Mouse (Mus musculus) liver, adult 2 months (tissue): Measurements from ENCODE around the gene Doxl2. TPM values are rescaled to one million over a fixed set of nuclear protein-coding genes. Genes with fewer than 3 reads are reported as not detected.

ENCODE experiments used
- DNase-seq: peaks from one replicate; pipeline ENCODE4 v3.0.0-alpha.2; 2011; ENCODE audit warnings: low read depth, low spot score; ENCODE audit errors: extremely low read depth
- H3K27ac ChIP-seq: fragments of 200-500 bp; replicated peaks from 2 replicates; pipeline ENCODE4 v1.5.1; 2012; ENCODE audit warnings: low read depth, mild to moderate bottlenecking, control low read depth, inconsistent platforms, low read length; ENCODE audit not compliant: insufficient read depth
- H3K27me3 ChIP-seq: fragments of 200-500 bp; 2 replicates; pipeline ENCODE4 v1.6.1; 2012; ENCODE audit warnings: mild to moderate bottlenecking, moderate library complexity, low read length, inconsistent platforms; ENCODE audit not compliant: control insufficient read depth, insufficient read depth
- H3K36me3 ChIP-seq: fragments of 200-500 bp; 2 replicates; pipeline ENCODE4 v1.6.1; 2012; ENCODE audit warnings: low read length, inconsistent platforms; ENCODE audit not compliant: control insufficient read depth, insufficient read depth
- H3K4me1 ChIP-seq: fragments of 200-500 bp; 2 replicates; pipeline ENCODE4 v1.6.1; 2011; ENCODE audit warnings: low read length; ENCODE audit not compliant: control insufficient read depth, insufficient read depth
- H3K4me3 ChIP-seq: fragments of 200-500 bp; 2 replicates; pipeline ENCODE4 v1.5.1; 2011; ENCODE audit warnings: low read depth, mild to moderate bottlenecking, control low read depth, low read length, moderate library complexity; ENCODE audit not compliant: insufficient read depth
- H3K79me2 ChIP-seq: fragments of 200-500 bp; 2 replicates; pipeline ENCODE4 v1.6.1; 2012; ENCODE audit warnings: inconsistent platforms, mild to moderate bottlenecking, low read length, moderate library complexity; ENCODE audit not compliant: control insufficient read depth, insufficient read depth
- H3K9ac ChIP-seq: fragments of 200-500 bp; 2 replicates; pipeline ENCODE4 v1.6.1; 2012; ENCODE audit warnings: low read depth, mild to moderate bottlenecking, control low read depth, inconsistent platforms, low read length
- CTCF ChIP-seq: fragments of 200-500 bp; IDR thresholded peaks from 2 replicates; pipeline ENCODE4 v1.5.1; 2011; ENCODE audit warnings: low read depth, low read length, control low read depth
- POLR2A ChIP-seq: fragments of 200-500 bp; IDR thresholded peaks from 2 replicates; pipeline ENCODE4 v1.6.1; 2011; ENCODE audit warnings: low read length, control low read depth; ENCODE audit not compliant: insufficient read depth; ENCODE audit errors: extremely low read depth
- WGBS: fragments of 180-500 bp; shearing (Covaris S2); methylation state at CpG from one replicate; pipeline ENCODE4 v1.1.7; 2018; 5-methylcytosine and 5-hydroxymethylcytosine counted together
- polyA plus RNA-seq: library from polyadenylated mRNA; depleted of rRNA; stranded (reverse); fragments of >200 nt; gene quantifications from 2 replicates; pipeline ENCODE4 v1.2.3, GENCODE M21; 2012
- total RNA-seq: library from RNA; depleted of rRNA; stranded (reverse); fragments of >200 nt; gene quantifications from 2 replicates; pipeline ENCODE4 v1.2.3, GENCODE M21; 2014

The Doxl2 gene
- total and polyA plus RNA-seq, 2 experiments: not detected

DNA sequence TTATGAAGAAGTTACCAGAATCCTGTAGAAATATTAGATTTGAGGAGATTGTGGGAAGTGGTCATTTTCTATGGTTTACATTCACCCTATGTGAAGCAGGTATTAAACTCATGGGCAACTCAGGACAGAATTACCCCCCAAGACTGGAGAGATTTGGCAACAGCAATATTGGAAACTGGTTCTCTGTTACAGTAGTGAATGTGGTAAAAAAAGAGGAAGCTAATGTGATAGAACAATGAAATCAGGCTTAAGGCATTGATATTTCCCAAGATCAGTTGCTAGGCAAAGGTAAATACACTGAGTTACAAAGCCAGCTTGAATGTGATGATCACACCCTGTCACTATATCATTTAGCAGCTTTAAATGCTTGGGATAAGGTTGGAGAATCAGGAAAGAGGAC, 6.9 kb upstream of the Doxl2 start:
- TF ChIP-seq CTCF (no peak), POLR2A (no peak)
- Histone ChIP-seq H3K27me3 (no peaks in the 10 kb centered on the region), H3K36me3 (no peaks in the 10 kb centered on the region), H3K79me2 (no peaks in the 10 kb centered on the region), H3K9ac (no peak overlapping the region), H3K27ac (no peak overlapping the region), H3K4me3 (no peak overlapping the region), H3K4me1 (no peaks in the 10 kb centered on the region)
- no peak for DNase-seq

DNA sequence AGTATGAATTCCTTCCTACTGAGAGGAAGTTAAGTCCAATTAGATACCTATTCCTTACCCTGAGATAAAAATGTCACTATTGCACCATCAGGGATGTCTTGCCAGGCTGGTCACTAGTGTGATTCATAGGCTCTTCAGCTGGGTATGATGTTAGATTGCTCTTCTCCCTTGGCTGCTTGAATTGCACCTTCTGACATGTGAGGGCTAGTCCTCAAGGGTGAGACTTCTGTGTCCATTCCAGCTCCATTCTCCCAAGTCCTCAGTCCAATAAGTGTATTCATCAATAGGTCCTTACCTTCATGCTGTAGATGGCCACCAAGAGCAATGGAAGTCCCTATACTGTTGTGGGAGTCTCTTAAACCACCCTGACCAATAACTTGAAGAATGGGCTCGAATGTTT, 4.9 kb downstream of the Doxl2 start:
- H3K9ac ChIP-seq: no peak overlapping the region
- H3K27ac ChIP-seq: no peak overlapping the region
- no peak overlapping the region for H3K4me3 ChIP-seq
- WGBS: 66% methylated on average over 1 of the region's 1 CpGs
- H3K79me2 ChIP-seq: no peaks in the 10 kb centered on the region
- DNase-seq: no peak
- TF ChIP-seq POLR2A (no peak), CTCF (no peak)
- no peaks in the 10 kb centered on the region for H3K27me3 ChIP-seq
- H3K4me1 ChIP-seq: no peaks in the 10 kb centered on the region
- no peaks in the 10 kb centered on the region for H3K36me3 ChIP-seq

GRCm38 (mm10) chr6:48982305-48982704, 7.5 kb downstream of the Doxl2 start:
- H3K27me3 ChIP-seq: no peaks in the 10 kb centered on the region
- no peaks in the 10 kb centered on the region for H3K4me1 ChIP-seq
- no peak for TF ChIP-seq CTCF
- TF ChIP-seq POLR2A: no peak
- no peak for DNase-seq
- H3K36me3 ChIP-seq: no peaks in the 10 kb centered on the region
- H3K27ac ChIP-seq: no peak overlapping the region
- H3K4me3 ChIP-seq: no peak overlapping the region
- no peaks in the 10 kb centered on the region for H3K79me2 ChIP-seq
- 70% methylated on average over 3 of the region's 3 CpGs for WGBS
- no peak overlapping the region for H3K9ac ChIP-seq

- DNase-seq: no peak
- WGBS: 39% methylated on average over 7 of the region's 7 CpGs
- no peaks in the 10 kb centered on the region for H3K4me1 ChIP-seq
Observed at GRCm38 (mm10) chr6:48986444-48986990, 11.8 kb downstream of the Doxl2 start, which contains the start of gene Svs1. Gene Svs1 (plus strand): TSS chr6:48986861.

GRCm38 (mm10) chr6:48989971-48990370, 15.2 kb downstream of the Doxl2 start:
- 97% methylated on average over 5 of the region's 5 CpGs for WGBS

More at GRCm38 (mm10) chr6:48986444-48986990, 11.8 kb downstream of the Doxl2 start, which contains the start of gene Svs1:
- no peak for TF ChIP-seq POLR2A
- TF ChIP-seq CTCF: no peak
- no peaks in the 10 kb centered on the region for H3K36me3 ChIP-seq
- no peak within 1 kb of the TSS for H3K9ac ChIP-seq
- H3K79me2 ChIP-seq: no peaks in the 10 kb centered on the region
- H3K27me3 ChIP-seq: no peaks in the 10 kb centered on the region
- no peak within 1 kb of the TSS for H3K27ac ChIP-seq
- no peak within 1 kb of the TSS for H3K4me3 ChIP-seq

DNA sequence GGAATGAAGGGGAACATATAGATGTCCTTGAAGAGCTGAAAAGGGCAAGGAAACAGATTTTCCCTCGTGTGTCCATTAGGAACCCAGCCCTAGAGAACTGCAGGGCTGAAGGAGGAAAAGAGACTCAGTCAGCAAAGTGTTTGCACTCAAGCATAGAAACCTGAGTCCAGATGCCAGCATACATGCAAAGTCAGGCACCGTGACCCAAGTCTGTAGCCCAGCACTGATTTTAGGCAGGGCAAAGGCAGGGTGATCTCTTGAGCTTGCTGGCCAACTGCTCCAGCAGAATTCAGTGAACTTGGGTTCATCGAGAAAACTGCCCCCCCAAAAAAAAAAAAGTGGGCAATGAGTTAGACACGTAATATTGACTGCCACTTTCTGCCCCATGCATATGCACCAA, 17.2 kb downstream of the Doxl2 start:
- DNase-seq: no peak
- no peaks in the 10 kb centered on the region for H3K27me3 ChIP-seq
- no peaks in the 10 kb centered on the region for H3K4me1 ChIP-seq
- TF ChIP-seq CTCF (no peak), POLR2A (no peak)
- no peak overlapping the region for H3K27ac ChIP-seq
- H3K9ac ChIP-seq: no peak overlapping the region
- 80% methylated on average over 4 of the region's 4 CpGs for WGBS
- H3K79me2 ChIP-seq: no peaks in the 10 kb centered on the region
- H3K4me3 ChIP-seq: no peak overlapping the region
- H3K36me3 ChIP-seq: no peaks in the 10 kb centered on the region

More at GRCm38 (mm10) chr6:48989971-48990370, 15.2 kb downstream of the Doxl2 start:
- DNase-seq: no peak
- H3K27me3 ChIP-seq: no peaks in the 10 kb centered on the region
- no peaks in the 10 kb centered on the region for H3K79me2 ChIP-seq
- H3K27ac ChIP-seq: no peak overlapping the region
- no peak for TF ChIP-seq POLR2A
- no peak for TF ChIP-seq CTCF
- H3K36me3 ChIP-seq: no peaks in the 10 kb centered on the region
- no peak overlapping the region for H3K4me3 ChIP-seq
- H3K9ac ChIP-seq: no peak overlapping the region
- no peaks in the 10 kb centered on the region for H3K4me1 ChIP-seq
